Mouse (Mus musculus) left cerebral cortex, postnatal 25 days (tissue): ENCODE measurements around the gene Ttc7. TPM values are rescaled to one million over a fixed set of nuclear protein-coding genes. Genes with fewer than 3 reads are reported as not detected.
A peak's percentile ranks its signal among the peaks of the same experiment; 100 is the strongest.

Source experiments
- DNase-seq, 2 experiments: peaks; one replicate each; pipeline ENCODE4 v3.0.0; 2022; ENCODE audit warnings: low spot score in 2 of 2, mixed read lengths in 1 of 2
- intact Hi-C: fragments of 180-260 bp; cut with DNase I; formaldehyde crosslinking; loops from one replicate; pipeline ENCODE4 v1.15.1; 2025
- total RNA-seq, 2 experiments: library from RNA; stranded (reverse); gene quantifications; 2 replicates each; pipeline ENCODE4 v1.2.3; 2021

Gene Ttc7
- total RNA-seq, 2 experiments from 2014 or later: 12.0 to 14.4 TPM

- DNase-seq: no peak
Observed at GRCm38 (mm10) chr17:87351241-87352105, 68.8 kb downstream of the Ttc7 start.

GRCm38 (mm10) chr17:87352106-87352897 is 69.6 kb downstream of the Ttc7 start:
- no peak for DNase-seq
- intact Hi-C loops: no loop called here

More at GRCm38 (mm10) chr17:87351241-87352105, 68.8 kb downstream of the Ttc7 start:
- intact Hi-C loops: no loop called here

GRCm38 (mm10) chr17:87352898-87353225 is 70.2 kb downstream of the Ttc7 start:
- intact Hi-C loops: no loop called here
- no peak for DNase-seq

GRCm38 (mm10) chr17:87353745-87354320 is 71.1 kb downstream of the Ttc7 start:
- intact Hi-C loops: no loop called here
- no peak for DNase-seq

GRCm38 (mm10) chr17:87355456-87355855 is 72.8 kb downstream of the Ttc7 start:
- intact Hi-C loops: no loop called here

GRCm38 (mm10) chr17:87356261-87356660 is 73.6 kb downstream of the Ttc7 start:
- no peak for DNase-seq
- intact Hi-C loops: no loop called here

More at GRCm38 (mm10) chr17:87355456-87355855, 72.8 kb downstream of the Ttc7 start:
- no peak for DNase-seq

GRCm38 (mm10) chr17:87357506-87357905 is 74.8 kb downstream of the Ttc7 start:
- intact Hi-C loops: no loop called here
- no peak for DNase-seq

GRCm38 (mm10) chr17:87361132-87361531 is 78.4 kb downstream of the Ttc7 start:
- intact Hi-C loops: no loop called here
- DNase-seq: peak in 1 of 2 experiments; percentile 51

- DNase-seq: peak in 1 of 2 experiments; percentile 58
- intact Hi-C loops: no loop called here
Observed at GRCm38 (mm10) chr17:87364108-87364507, 81.4 kb downstream of the Ttc7 start.

- DNase-seq: no peak
- intact Hi-C loops: no loop called here
Observed at GRCm38 (mm10) chr17:87365268-87365667, 82.6 kb downstream of the Ttc7 start.

- intact Hi-C loops: no loop called here
- no peak for DNase-seq
Observed at GRCm38 (mm10) chr17:87366520-87366919, 83.8 kb downstream of the Ttc7 start.

- no peak for DNase-seq
- intact Hi-C loops: no loop called here
Observed at GRCm38 (mm10) chr17:87367228-87367627, 84.5 kb downstream of the Ttc7 start.

GRCm38 (mm10) chr17:87367640-87368039 is 85.0 kb downstream of the Ttc7 start:
- intact Hi-C loops: loop anchor here (2.0 kb wide), 1 partner anchor 79 kb away; the partner anchor contains the start of gene Calm2
- DNase-seq: peak; percentile 60 to 77

GRCm38 (mm10) chr17:87368481-87368880 is 85.8 kb downstream of the Ttc7 start:
- no peak for DNase-seq
- intact Hi-C loops: loop anchor here (2.0 kb wide), 1 partner anchor 78 kb away; the partner anchor contains the start of gene Calm2

- intact Hi-C loops: loop anchor here (1.0 to 2.0 kb wide), 2 partner anchors 39 to 77 kb away; partner anchors contain the start of gene Calm2
- peak; percentile 75 to 97 for DNase-seq
Observed at GRCm38 (mm10) chr17:87369270-87369759, 86.6 kb downstream of the Ttc7 start.

GRCm38 (mm10) chr17:87372189-87372588 is 89.5 kb downstream of the Ttc7 start:
- intact Hi-C loops: no loop called here
- DNase-seq: peak; percentile 58 to 93

- intact Hi-C loops: no loop called here
Observed at GRCm38 (mm10) chr17:87373327-87373726, 90.6 kb downstream of the Ttc7 start.

GRCm38 (mm10) chr17:87375941-87376511 is 93.3 kb downstream of the Ttc7 start:
- intact Hi-C loops: loop anchor here (5.0 kb wide), 2 partner anchors 51 to 156 kb away; partner anchors contain the start of gene Stpg4
- no peak for DNase-seq

More at GRCm38 (mm10) chr17:87373327-87373726, 90.6 kb downstream of the Ttc7 start:
- DNase-seq: no peak

GRCm38 (mm10) chr17:87376831-87377471 is 94.3 kb downstream of the Ttc7 start:
- DNase-seq: no peak
- intact Hi-C loops: loop anchor here (5.0 kb wide), 2 partner anchors 50 to 155 kb away; partner anchors contain the start of gene Stpg4
